Mouse (Mus musculus) induced T-regulatory cell, adult 2 months (primary cell): ENCODE measurements around the gene Cdkn3.
"Not testable (repeated sequence)": the region's sequence is repeated elsewhere in the genome, so short reads cannot be mapped to it uniquely, and the experiment has no call there.

Experiments used
- DNase-seq: peaks from one replicate; pipeline ENCODE4 v3.0.0-alpha.2; 2012; ENCODE audit warnings: low read depth

Gene Cdkn3

DNA sequence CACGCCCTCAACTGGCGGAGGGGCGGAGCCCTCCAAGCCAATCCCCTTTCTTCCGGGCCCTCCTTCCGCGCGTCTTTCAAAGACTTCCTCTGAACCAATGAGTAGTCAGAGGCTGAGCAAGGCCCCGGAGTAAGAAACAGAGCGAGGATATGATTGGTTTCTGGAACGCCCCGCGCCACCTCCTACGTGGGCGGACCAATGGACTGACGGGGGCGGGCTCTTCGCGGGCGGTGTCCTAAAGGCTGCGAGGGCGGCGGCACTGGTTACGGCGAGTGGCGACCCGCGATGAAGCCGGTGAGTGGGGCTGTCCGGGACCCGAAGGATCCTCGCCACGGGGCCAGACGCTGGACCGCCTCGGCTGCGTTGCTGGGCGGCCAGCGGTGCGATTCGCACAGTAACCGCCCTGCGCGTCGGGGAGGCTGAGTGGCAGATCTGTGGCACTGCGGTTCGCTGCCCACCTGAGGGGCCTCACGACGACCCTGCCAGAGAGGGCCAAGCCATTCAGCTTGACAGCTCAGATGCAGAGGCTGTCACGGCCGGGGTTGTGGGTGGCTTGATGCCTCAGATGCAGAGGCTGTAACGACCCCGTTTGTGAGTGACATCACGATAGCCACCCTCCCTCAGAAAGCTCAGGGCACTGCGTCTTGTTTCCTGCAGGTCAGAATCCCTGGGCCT, at the start of gene Cdkn3:
Gene Cdkn3 (plus strand): TSS at position 187 of the 675 bp plus-strand sequence.
- peak; percentile 97 for DNase-seq

DNA sequence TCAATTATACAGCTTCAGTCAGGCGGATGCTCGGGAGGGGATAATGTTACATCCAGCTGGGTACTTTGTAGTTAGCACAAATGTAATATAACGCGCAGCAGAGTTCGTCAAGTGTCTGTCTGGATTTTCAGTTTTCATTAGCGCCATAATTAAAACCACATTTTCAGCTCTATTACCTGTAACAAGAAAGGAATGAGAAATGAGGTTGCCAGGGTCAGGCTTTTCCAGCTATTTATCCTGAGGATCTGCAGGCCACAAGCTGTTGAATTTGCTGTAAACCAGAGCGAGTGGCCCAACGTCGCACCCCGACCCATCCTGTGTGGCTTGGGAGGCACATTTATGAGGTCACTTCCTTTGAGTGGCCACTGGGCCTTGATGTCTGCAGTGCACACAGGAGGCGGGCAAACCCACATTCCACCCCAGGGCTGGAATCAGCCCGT, 41.8 kb upstream of the Cdkn3 start:
- DNase-seq = no peak

DNA sequence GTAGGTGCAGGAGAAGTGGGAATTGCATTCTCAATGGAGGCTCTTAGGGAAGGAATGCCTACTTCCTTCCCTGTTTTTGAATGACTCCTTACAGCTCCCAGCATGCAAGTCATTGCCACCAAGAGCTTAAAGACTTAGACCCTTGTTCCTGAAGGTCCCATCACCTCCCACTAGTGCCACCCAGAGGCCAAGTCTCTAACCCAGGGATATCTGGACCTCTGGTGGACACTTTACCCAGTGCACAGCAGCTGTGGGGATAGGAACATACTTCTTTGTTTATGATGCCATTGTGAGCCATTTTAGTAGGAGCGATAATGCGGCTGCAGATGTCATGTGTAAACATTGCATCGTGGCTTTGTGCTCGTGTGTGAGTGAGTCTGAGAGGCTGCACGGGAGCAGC, 38.3 kb upstream of the Cdkn3 start:
- no peak for DNase-seq

DNA sequence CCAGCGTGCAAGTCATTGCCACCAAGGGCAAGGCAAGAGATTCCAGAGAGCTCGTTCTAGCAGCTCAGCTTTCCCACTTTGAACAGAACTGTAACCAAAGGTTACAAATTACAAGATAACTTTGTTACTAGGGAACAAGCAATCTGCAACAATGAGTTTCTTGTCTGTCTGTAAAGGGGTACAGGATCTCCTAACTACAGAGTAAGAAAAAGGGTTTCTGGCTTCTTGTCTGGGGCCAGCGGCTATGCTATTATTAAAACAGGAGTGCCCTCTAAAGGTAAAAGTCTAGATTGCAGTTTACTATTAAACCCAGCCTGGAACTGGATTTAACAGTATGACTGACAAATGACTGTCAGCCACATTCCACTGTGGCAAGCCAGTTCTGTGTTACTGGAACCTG, 36.5 kb upstream of the Cdkn3 start:
- DNase-seq = peak; percentile 47

DNA sequence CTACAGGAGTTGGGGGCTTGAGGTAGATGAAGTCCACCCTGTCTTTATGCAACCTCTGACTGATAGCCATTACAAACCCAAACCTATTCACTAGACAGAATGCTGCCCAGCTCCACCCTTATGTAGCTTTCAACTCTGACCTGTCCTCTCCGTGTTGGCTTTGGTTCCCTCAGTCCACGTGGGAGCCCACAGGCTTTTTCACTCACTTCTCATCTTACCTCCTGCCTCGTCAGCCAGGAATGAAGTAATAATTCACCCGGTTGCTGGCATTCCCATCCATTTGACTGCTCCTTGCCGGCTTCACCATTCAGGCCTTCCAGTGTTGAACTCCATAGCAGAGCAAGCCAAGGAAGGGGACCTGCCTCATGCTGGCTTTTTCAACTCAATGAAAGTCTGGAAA, 35.4 kb upstream of the Cdkn3 start:
- DNase-seq = no peak

DNA sequence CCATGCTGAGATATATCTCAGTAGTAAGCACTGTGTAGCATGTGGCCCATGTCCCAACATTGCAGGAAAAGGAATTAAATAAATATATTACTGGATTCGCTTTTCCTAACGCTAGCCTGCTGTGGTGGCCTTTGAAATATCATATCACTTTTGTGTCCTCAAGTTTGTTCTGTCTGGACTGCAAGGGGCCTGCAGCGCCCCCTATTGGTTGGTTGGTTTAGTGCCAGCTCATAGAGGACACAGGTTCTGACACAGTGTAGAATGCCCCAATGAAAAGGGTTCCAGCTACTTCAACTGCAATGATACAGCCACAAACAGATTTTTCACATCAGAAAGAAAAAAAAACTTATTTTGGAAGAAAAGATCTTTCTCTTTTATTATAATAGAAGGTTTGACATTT, 34.6 kb upstream of the Cdkn3 start:
- DNase-seq = peak; percentile 49

DNA sequence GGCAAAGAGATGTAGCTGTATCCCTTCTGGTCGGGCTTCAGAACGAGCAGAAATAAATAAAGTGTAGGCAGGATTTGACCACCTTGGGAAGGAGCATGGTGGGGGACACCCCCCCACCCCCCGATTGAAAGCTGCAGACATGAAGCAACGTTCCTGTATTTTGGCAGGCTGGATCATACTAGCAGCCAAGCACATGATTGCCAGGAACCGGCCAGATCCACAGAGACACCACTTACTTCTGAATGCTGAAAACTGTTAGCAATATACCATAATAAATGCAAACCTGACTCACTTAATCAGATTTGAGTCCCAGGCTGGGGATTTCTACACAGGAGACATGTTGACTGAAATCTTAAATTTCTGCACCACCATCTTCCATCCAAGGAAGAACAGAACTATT, 26.1 kb upstream of the Cdkn3 start:
- no peak for DNase-seq

DNA sequence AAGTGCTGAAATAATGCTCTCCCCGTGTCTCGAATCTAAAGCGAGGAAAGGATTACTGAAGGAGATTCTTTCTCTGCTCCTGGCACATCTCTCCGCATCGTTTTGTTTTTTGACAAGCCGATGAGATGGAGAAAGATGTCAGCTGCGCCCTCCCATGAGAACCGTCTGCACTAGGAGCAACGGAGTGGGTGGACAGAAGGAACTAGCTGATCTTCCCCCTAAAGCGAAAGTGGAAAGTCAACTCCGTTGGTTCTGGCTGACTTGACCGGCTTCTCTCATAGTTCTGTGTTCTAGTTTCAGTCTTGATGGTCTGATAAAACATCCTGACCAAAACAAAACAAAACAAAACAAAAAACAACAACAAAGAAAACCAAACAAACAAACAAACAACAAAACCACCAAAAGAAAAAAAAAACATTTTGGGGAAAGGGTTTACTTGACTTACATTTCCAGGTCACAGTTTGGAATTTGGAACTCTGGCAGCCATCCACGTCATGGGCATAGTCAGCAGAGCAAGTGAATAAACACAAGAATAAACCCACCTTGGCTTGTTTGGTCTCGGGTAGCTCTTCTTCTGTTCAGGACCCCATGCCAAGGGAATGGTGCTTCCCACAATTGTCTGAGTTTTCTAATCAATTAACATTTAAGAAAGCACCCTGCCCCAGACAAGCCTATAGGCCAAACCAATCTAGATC, 25.4 kb upstream of the Cdkn3 start:
- no peak for DNase-seq

DNA sequence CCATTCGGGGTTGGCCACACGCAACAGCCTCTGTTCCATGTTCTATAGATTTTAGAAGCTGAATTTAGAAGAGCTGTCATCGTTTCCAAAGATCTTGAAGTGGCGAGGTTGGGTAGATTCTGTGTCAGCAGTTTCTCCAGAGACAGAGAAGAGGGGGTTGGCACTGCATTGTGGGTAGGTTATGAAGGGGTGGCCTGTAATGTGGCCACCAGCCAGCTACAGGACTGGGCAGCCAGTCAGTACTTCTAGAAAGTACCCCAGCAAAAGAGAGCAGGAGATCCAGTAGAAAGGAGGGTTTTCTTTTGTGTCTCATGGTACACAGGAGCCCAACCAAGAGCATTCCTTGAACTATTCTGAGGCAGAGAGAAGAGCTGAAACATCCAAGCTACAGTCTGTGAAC, 24.0 kb upstream of the Cdkn3 start:
- no peak for DNase-seq

DNA sequence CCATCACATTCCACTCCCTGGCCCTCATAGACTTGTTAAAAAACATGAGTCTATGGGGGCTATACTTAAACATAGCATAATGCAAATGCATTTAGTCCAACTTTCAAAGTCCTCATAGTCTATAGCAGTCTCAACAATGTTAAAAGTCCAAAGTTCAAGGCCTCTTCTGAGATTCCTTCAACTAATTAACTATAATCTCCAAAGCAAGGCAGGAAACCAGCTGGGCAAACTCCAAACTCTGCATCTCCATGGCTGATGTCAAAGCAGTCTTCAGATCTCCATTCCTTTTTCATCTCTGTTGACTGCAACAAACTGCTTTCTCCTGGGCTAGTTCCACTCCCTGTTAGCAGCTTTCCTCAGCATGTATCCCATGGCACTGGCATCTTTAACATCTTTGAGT, 23.0 kb upstream of the Cdkn3 start:
- DNase-seq = not testable (repeated sequence)

DNA sequence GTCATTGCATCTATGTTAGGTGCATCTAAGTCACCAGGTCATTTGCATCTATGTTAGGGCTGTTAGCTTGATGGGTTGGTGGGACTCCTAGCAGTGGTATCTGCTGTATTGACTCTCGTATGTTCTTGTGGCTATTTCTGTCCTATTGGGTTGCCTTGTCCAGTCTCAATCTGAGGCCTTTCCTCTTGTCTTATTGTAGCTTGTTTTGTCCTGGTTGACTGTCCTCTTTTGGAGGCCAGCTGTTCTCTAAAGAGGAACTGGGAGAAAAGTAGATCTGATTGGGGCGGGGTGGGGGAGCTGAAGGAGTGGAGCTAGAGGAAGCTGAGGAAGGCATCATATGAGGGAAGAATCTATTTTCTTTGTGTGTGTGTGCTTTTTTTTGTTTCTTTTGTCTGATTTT, 17.7 kb upstream of the Cdkn3 start:
- DNase-seq = no peak

DNA sequence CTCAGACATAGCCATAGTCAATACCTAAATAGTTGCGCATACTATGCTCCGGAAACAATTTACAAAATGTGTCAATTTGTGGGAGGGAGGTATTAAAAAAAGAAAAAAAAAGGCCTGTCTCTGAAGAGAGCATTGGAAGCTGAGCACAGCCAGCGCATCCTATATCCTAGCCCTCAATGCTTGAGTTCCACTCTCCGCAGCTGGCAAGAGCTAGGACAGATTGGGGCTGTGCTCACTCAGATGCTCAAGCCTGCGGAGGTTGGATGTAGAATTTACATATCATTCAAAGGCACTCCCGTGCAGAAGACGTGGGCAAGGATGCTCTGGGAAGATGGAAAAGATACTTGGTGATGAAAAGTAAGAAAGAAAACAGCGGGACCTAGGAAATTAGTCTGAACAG, 14.9 kb upstream of the Cdkn3 start:
- no peak for DNase-seq

DNA sequence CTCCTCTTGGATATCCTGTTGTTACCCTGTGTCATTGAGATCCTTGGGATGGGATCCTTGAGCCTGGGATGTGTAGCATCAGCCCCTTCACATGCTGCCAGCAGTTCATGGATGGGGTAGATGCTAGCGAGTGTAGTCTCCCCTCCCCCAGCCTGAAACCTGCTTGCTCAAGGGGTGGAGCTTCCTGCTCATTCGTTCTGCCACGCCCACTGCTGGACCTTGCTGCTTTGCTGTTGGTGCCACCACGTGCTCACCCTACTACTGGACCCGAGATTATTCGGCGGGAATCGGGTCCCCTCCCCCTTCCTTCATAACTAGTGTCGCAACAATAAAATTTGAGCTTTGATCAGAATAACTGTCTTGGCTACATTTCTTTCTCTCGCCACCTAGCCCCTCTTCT, 6.0 kb upstream of the Cdkn3 start:
- DNase-seq = not testable (repeated sequence)

DNA sequence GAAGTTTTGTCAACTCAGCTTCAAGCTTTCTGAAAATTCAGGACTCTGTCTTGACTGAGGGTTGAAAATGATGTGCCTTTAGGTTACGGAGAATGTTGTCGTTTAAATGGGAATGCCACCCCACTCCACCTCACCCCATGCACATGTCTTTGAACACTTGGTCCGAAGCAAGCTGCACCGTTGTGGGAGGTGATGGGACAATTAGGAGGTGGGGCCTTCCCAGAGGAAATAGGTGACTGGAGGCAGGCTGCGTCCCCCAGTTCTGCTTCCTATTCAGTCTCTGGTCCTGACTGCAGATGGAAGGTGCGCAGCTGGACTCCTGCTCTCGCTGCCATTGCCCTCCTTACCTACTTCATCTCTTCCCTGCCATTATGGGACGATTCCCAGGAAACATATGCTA, 4.5 kb upstream of the Cdkn3 start:
- DNase-seq = no peak

DNA sequence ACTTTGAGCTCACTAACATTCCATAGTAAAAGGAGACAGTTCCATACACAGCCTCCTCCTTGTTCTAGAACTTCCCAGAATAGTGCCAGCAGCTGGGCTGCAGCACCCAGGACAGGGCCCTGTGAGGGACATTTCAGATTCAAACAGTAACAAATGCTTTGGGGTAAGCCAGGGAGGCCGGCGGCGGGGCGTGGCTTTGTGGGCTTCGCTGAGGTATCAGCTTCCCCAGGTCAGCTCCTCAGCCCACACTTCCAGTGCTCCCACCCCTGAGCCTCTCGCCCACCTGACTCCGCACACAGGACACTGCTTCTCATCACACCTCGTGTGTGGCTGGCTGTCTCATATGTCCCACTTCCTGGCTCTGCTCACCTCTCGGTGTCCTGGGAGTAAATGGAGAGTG, 2.6 kb upstream of the Cdkn3 start:
- DNase-seq = no peak

DNA sequence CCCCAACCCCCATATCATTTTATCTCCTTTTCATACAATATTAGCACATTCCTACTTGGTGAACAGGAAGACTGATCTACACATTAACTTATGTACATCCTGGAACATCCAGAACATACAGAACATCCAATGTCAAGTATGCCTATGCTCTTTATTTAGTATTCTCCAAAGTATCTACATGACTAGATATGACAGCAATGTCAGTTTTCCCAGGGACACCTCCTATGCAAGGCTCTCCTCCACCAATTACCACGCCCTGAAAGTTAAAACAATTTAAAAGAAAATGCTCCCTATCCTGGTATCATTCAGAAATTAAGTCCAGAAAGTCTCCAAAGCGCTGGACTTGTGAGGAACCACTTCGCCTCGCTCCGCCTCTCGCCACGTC, 379 bp upstream of the Cdkn3 start:
- DNase-seq = no peak

DNA sequence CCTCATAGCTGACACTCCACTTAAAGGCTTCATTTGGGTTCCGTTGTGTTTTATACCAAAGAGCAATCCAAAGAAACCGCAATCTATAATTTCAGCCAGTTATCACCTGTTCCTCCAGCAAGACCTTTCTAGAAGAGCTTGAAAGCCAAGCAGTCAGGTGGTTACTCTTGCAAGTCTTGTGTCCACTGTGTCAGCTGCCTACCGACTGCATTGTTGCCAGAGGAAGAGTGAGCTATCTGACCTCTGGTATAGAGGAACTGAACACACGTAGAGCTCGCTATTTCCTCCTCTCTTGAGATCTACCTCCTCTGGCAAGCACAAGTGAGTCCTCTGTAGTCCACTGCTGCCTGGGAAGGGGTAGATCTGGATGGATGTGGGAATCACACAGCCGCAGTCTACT, 845 bp downstream of the Cdkn3 start:
- peak; percentile 41 for DNase-seq

DNA sequence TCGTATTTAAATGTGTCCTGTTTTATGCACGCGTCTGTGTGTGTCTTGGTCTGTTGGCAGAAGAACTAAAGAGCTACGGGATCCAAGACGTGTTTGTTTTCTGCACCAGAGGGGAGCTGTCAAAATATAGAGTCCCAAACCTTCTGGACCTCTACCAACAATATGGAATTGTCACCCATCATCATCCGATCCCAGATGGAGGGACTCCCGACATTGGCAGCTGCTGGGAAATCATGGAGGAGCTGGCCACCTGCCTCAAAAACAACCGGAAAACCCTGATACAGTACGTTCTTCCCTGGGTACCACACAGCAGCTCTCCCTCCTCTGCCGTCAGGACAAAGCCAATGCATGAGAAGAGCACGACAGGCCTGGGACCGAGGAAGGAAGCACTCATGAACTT, 6.8 kb downstream of the Cdkn3 start:
- DNase-seq = no peak

DNA sequence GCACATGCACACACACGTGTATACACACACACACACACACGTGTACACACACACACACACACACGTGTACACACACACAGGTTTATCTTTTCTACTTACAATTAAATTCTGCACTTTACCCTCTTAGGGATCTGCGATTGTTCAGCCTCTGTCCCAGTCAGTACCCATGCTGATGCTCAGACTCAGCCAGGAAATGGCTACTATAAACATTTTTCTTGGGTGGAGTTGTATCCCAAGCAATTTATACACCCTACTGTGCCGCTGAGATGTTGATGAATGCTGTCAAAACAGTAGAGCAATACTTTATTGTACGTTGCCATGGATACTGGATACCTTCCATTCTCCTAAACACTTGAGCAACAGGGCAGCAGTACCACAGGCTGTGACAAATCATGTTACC, 9.7 kb downstream of the Cdkn3 start:
- DNase-seq = no peak

DNA sequence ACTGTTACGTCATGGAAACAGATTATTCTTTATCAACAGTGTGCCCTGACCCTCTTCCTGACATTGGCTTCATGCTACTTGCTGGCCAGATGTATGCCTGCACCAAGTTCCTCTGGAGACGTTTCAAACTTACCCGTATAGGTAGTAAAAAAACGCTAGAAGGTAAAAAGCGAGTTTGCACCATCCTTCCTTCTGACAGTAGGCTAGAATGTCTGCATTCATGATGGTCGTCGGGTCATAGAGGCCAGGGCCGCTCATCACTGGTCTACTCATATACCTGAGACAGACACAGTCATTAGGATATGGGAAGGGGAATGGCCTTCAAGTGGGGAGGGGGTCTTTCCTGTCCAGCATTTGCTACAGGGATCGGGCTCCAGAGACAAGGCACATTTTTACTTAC, 18.4 kb downstream of the Cdkn3 start:
- DNase-seq = no peak

DNA sequence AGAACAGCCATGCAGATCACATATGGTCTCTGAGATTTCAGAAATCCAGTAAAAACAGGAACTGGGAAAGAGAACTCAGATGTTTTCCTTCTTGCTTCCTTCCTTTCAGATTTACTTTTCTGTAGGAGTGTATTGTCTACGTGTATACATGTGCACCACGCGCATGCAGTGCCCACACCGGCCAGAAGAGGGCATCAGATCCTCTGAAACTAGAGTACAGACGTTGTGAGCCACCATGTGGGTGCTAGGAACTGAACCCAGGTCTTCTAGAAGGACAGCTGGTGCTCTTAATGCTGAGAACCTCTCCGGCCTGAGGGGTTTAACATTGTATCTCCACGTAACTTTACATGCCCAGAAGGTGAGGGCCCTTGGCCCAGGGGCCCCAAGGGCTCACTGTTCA, 18.9 kb downstream of the Cdkn3 start:
- DNase-seq = no peak

DNA sequence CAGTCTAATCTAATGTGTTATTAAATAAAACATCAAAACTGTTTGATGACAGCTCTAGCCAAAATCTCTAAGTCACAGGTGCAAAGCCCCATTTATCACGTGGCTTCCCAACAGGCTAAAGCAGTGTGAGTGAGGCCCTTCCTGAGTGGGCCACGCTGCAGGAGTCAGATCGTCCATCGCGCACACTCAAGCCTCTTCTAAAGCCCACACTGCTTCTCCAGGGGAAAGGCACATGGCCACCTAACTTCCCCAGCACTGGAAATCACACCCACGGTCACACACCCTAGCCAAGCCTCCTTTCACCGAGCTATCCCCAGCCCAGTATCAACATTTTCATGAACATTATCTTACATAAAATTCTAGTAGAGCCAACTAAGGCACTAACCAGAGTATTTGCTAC, 20.7 kb downstream of the Cdkn3 start:
- DNase-seq = no peak

DNA sequence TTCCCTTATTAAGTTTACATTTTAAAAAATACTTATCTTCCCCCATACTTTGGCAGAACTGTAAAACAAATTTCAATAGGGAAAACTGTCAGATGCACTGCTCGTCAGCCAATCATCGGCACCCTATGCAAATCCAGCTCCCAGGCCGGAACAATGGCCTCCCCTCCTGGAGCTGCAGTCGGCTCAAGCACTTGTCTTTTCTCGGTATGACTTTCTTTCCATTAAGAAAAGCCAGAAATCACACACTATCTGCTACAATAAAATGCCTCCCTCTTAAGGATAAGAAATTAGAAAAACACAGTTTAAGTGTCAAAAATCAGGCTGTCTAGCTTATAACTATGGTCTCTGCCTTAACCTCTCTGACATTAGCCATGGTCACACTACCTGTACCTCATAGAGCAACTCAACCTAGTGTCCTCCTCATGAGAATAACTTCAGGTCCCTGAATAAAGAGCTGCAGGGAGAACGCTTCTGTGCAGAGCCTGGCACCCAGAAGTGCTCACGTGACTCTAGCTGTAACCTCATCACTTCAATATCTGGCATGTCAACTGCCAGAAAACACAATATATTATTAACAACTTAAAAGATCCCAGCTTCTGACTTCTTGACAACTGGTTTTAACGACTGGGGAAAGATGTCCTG, 22.0 kb downstream of the Cdkn3 start:
- DNase-seq = no peak
